Mouse (Mus musculus) thymus, postnatal 36 days (tissue): ENCODE data around the gene Mpdu1.
A peak's percentile ranks its signal among the peaks of the same experiment; 100 is the strongest.
"Not testable (repeated sequence)": the region's sequence is repeated elsewhere in the genome, so short reads cannot be mapped to it uniquely, and the experiment has no call there.

Experiments used
- DNase-seq, 2 experiments: peaks; one replicate each; pipeline ENCODE4 v3.0.0; 2022; ENCODE audit warnings: mixed read lengths in 2 of 2

Mpdu1 gene

GRCm38 (mm10) chr11:69663795-69664194, 1.4 kb upstream of the Mpdu1 start:
- no peak for DNase-seq

GRCm38 (mm10) chr11:69662967-69663671, 677 bp upstream of the Mpdu1 start:
- DNase-seq: peak in 1 of 2 experiments; percentile 46

- DNase-seq: no peak
These were observed 1.1 kb downstream of the Mpdu1 start for GRCm38 (mm10) chr11:69661221-69661881.

- no peak for DNase-seq
These were observed 5.0 kb downstream of the Mpdu1 start for GRCm38 (mm10) chr11:69657462-69657881.

GRCm38 (mm10) chr11:69656617-69657461, 5.6 kb downstream of the Mpdu1 start:
- peak; percentile 48 for DNase-seq

- no peak for DNase-seq
These were observed 6.4 kb downstream of the Mpdu1 start for GRCm38 (mm10) chr11:69656065-69656455.

- peak; percentile 25 to 44 for DNase-seq
These were observed 7.0 kb downstream of the Mpdu1 start, which contains the start of gene Sox15 for GRCm38 (mm10) chr11:69655264-69656064. Gene Sox15, plus strand, starts transcription at chr11:69655314.

- no peak for DNase-seq
These were observed 7.7 kb downstream of the Mpdu1 start for GRCm38 (mm10) chr11:69654760-69655159.

GRCm38 (mm10) chr11:69653399-69653798, 9.0 kb downstream of the Mpdu1 start:
- DNase-seq: no peak

GRCm38 (mm10) chr11:69645860-69646259, 16.6 kb downstream of the Mpdu1 start:
- DNase-seq: no peak

- DNase-seq: no peak
These were observed 27.0 kb downstream of the Mpdu1 start for GRCm38 (mm10) chr11:69635471-69635870.

- no peak for DNase-seq
These were observed 29.1 kb downstream of the Mpdu1 start for GRCm38 (mm10) chr11:69633128-69633866.

- DNase-seq: peak; percentile 100
These were observed 30.0 kb downstream of the Mpdu1 start, which contains the start of gene Fxr2 for GRCm38 (mm10) chr11:69632284-69633089. Gene Fxr2, plus strand, starts transcription at chr11:69632990.

- DNase-seq: no peak
These were observed 32.6 kb downstream of the Mpdu1 start for GRCm38 (mm10) chr11:69629802-69630201.

GRCm38 (mm10) chr11:69628286-69628685, 34.2 kb downstream of the Mpdu1 start:
- DNase-seq: peak; percentile 58 to 65

- DNase-seq: not testable (repeated sequence)
These were observed 38.1 kb downstream of the Mpdu1 start for GRCm38 (mm10) chr11:69624339-69624738.

GRCm38 (mm10) chr11:69623006-69623405, 39.4 kb downstream of the Mpdu1 start:
- no peak for DNase-seq

- DNase-seq: no peak
These were observed 40.0 kb downstream of the Mpdu1 start for GRCm38 (mm10) chr11:69622406-69622805.

- no peak for DNase-seq
These were observed 40.7 kb downstream of the Mpdu1 start, which contains the start of gene Sat2 for GRCm38 (mm10) chr11:69621571-69622268. Gene Sat2, plus strand, starts transcription at chr11:69622024.
